Mouse (Mus musculus) liver, postnatal 0 days (tissue): ENCODE measurements around the gene Tmem147. TPM values are rescaled to one million over a fixed set of nuclear protein-coding genes. Genes with fewer than 3 reads are reported as not detected.

Experiments
- ATAC-seq: fragments of 200-750 bp; cut with Nextera tagmentation; 2 replicates; pipeline ENCODE4 v1.8.0; 2017; ENCODE audit warnings: mild to moderate bottlenecking, moderate library complexity
- DNase-seq: peaks from one replicate; pipeline ENCODE4 v3.0.0-alpha.2; 2016
- H3K27ac ChIP-seq: fragments of 300-500 bp; sonication (generic); 2 replicates; pipeline ENCODE4 v1.5.1; 2014; ENCODE audit warnings: antibody characterized with exemption, moderate library complexity, mild to moderate bottlenecking, low read depth
- H3K27me3 ChIP-seq: fragments of 300-500 bp; sonication (generic); 2 replicates; pipeline ENCODE4 v1.6.1; 2014; ENCODE audit warnings: low read length, control low read depth, mixed read lengths; ENCODE audit not compliant: insufficient read depth
- H3K36me3 ChIP-seq: fragments of 300-500 bp; sonication (generic); replicated peaks from 2 replicates; pipeline ENCODE4 v1.6.1; 2014; ENCODE audit warnings: mild to moderate bottlenecking, control low read depth, low read length, moderate library complexity, mixed read lengths; ENCODE audit not compliant: insufficient read depth
- H3K4me1 ChIP-seq: fragments of 300-500 bp; sonication (generic); 2 replicates; pipeline ENCODE4 v1.6.1; 2014; ENCODE audit warnings: antibody characterized with exemption, mild to moderate bottlenecking, control low read depth; ENCODE audit not compliant: insufficient read depth
- H3K4me2 ChIP-seq: fragments of 300-500 bp; sonication (generic); 2 replicates; pipeline ENCODE4 v1.6.1; 2014; ENCODE audit warnings: low read depth, mild to moderate bottlenecking, low read length, moderate library complexity, mixed read lengths
- H3K4me3 ChIP-seq: fragments of 300-500 bp; sonication (generic); 2 replicates; pipeline ENCODE4 v1.5.1; 2014; ENCODE audit warnings: low read depth, low read length
- H3K9ac ChIP-seq: fragments of 300-500 bp; sonication (generic); replicated peaks from 2 replicates; pipeline ENCODE4 v1.6.1; 2014; ENCODE audit warnings: mild to moderate bottlenecking, moderate library complexity
- H3K9me3 ChIP-seq: fragments of 300-500 bp; sonication (generic); 2 replicates; pipeline ENCODE4 v1.6.1; 2016; ENCODE audit warnings: mild to moderate bottlenecking, control low read depth, low read length, mixed read lengths
- CTCF ChIP-seq: sonication (generic); IDR thresholded peaks from 2 replicates; pipeline ENCODE4 v1.5.1; 2016; ENCODE audit warnings: antibody characterized with exemption, low read depth
- EP300 ChIP-seq: IDR thresholded peaks from 2 replicates; pipeline ENCODE4 v1.6.1; 2016; ENCODE audit warnings: antibody characterized with exemption, low read depth, mild to moderate bottlenecking
- WGBS: fragments of 180-500 bp; shearing (Covaris S2); extraction: QIAGEN DNeasy Blood & Tissue Kit; methylation state at CpG from one replicate; pipeline ENCODE4 v1.1.7; 2014; ENCODE audit not compliant: insufficient replicate concordance; 5-methylcytosine and 5-hydroxymethylcytosine counted together
- polyA plus RNA-seq: library from polyadenylated mRNA; unstranded; fragments of >200 nt; fragmentation: Nextera tagmentation; extraction: Ambion mirVana; gene quantifications from 2 replicates; pipeline ENCODE4 v1.2.1, GENCODE M21; 2015

Tmem147 gene
- polyA plus RNA-seq, 1 experiment from 2014 or later, result 158 TPM

DNA sequence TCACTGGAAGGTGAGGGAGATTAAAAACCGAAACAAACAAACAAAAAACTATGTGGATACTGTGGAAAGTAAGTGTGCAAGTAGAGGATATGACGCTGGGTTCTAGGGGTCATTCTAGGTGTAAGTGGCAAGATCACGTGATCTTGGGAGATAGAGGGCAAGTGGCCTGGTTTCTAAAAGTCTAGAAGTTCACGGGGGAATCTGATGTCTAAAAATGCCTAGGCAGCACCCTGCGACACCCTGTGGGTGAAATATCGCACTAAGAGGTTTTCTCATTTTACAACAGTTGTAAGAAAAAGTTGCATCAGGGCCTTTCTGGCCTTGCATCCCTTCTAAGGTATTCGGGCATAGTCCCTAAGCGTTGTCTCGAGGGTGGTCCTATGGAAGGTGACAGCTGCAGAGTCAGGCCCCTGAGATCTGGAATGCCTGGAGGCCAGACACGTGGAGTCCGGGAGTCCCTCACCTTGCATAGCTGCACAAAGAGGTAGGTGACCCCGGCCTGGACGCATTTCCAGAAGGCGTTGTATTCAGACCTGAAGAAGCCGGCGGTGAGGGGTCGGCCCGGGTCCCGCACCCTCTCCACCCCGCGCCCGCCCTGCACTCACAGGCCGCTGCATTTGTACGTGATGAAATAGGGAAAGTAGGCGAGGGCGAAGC is 473 bp downstream of the Tmem147 start:
- Histone ChIP-seq H3K9ac (peak overlapping the region; percentile 75), H3K27ac (peak overlapping the region; percentile 85), H3K4me3 (peak overlapping the region; percentile 71), H3K36me3 (peaks cover 21% of the 10 kb centered on the region), H3K4me1 (peaks cover 25% of the 10 kb centered on the region), H3K4me2 (peak overlapping the region; percentile 85), H3K27me3 (no peaks in the 10 kb centered on the region), H3K9me3 (no peaks in the 10 kb centered on the region)
- WGBS, result 3% methylated on average over 26 of the region's 26 CpGs
- TF ChIP-seq EP300 (no peak), CTCF (no peak)
- peak; percentile 22 for ATAC-seq
- no peak for DNase-seq

DNA sequence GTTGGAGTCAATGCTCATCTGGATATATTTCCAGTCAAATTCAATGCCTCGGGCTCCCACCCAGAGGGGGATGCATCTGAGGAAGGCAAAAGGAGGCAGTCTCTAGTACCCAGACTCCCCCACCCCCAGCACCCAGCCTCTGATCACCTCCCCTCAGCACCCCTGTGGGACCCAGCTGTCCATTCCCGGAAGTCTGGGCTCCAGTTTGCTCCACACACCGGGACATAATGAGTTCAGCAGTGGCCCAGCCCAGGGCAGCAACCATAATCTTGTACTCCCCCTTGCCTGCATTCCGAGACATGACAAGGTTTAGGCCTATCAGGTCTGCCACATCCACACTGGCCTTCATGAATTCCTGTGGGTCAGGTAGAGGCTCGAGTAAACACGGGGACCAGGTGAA is 1.1 kb downstream of the Tmem147 start:
- peak overlapping the region; percentile 71 for H3K4me3 ChIP-seq
- H3K9me3 ChIP-seq, result no peaks in the 10 kb centered on the region
- no peak for ATAC-seq
- WGBS, result 70% methylated on average over 6 of the region's 6 CpGs
- H3K27me3 ChIP-seq, result no peaks in the 10 kb centered on the region
- peak overlapping the region; percentile 85 for H3K4me2 ChIP-seq
- H3K36me3 ChIP-seq, result peaks cover 17% of the 10 kb centered on the region
- peaks cover 30% of the 10 kb centered on the region for H3K4me1 ChIP-seq
- TF ChIP-seq EP300 (no peak), CTCF (no peak)
- H3K9ac ChIP-seq, result peak overlapping the region; percentile 75
- H3K27ac ChIP-seq, result peak overlapping the region; percentile 85; the same call in 1 of the 2 replicates
- DNase-seq, result no peak

DNA sequence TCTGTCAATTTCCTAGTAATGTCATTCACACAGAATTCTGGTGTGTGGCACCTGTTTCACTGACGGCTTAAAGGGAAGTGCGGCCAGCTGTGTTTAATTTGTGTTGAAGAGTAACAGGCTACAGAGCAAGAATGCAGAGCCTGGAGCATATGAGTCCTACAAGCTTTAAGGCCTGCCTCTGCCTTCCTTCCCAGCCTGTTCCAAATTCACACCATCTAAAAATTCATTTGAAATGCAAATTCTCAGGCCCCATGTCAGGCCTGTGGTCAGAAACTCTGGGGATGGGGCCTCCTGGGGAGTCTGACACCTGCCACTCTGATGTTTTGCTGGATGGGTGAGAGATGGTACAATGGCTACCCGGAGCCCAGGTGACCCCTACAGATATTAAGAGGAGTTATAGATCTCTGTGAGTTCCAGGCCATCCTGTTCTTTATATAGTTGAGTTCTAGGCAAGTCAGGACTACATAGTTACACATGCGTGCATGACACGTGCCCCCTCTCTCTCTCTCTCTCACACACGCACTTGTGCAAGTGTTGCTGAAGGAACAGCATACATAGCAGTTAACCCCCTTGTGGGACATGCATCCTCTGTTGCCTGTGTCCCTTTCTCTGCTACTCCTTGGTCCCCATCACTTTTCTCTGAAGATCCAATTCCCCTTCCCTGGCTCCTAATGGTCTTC is 5.9 kb downstream of the Tmem147 start:
- no peaks in the 10 kb centered on the region for H3K27me3 ChIP-seq
- H3K4me3 ChIP-seq, result no peak overlapping the region
- H3K9ac ChIP-seq, result no peak overlapping the region
- 0 out of 2 replicates have a peak overlapping the region, but pooled peaks have one; percentile 40 for H3K27ac ChIP-seq
- no peak overlapping the region for H3K4me2 ChIP-seq
- no peak for TF ChIP-seq CTCF
- no peak for TF ChIP-seq EP300
- WGBS, result 46% methylated on average over 6 of the region's 6 CpGs
- DNase-seq (no peak), ATAC-seq (no peak)
- H3K36me3 ChIP-seq, result peaks cover 13% of the 10 kb centered on the region
- no peaks in the 10 kb centered on the region for H3K9me3 ChIP-seq
- H3K4me1 ChIP-seq, result peaks cover 29% of the 10 kb centered on the region

DNA sequence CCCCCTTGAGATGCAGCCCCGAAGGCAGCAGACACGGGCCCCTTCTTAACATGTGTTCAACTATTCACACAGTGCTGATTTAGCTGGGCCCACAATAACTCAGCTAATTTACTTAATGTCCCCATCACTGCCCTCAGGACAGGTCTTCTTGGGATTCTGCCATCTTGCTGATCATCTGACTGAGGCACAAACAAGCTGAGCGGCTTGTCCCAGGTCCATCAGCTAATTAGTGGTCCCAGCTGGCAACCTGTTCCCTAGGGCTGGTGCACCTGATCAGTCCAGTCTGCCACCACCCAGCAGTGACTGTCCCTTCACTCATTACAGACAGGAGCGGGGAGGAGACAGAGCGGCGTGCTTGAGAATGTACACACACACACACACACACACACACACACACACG is 8.1 kb downstream of the Tmem147 start:
- 89% methylated on average over 7 of the region's 7 CpGs for WGBS

DNA sequence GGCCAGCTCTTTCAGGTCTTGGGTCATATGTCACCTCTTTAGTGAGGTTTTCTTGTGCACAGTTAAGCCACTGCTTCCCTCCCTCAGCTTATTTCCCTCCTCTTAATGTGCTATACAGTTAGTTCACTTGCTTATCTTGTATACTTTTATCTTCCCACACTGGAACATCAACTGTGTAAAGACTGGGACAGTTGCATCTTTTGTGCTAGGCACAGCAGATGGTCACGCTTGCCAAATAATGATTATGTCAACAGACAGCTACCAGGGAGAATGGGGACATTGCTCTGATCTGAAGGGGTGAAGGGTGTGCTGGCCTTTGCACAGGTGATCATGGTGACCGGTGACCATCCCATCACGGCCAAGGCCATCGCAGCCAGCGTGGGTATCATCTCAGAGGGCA is 9.7 kb downstream of the Tmem147 start:
- Histone ChIP-seq H3K4me2 (no peak overlapping the region), H3K27ac (no peak overlapping the region), H3K4me1 (peaks cover 35% of the 10 kb centered on the region), H3K27me3 (no peaks in the 10 kb centered on the region), H3K9me3 (no peaks in the 10 kb centered on the region), H3K36me3 (no peaks in the 10 kb centered on the region), H3K9ac (no peak overlapping the region), H3K4me3 (no peak overlapping the region)
- ATAC-seq (peak; percentile 33; the same call in 1 of the 2 replicates), DNase-seq (no peak)
- TF ChIP-seq CTCF, result no peak
- peak; percentile 46; the same call in 1 of the 2 replicates for TF ChIP-seq EP300
- 55% methylated on average over 5 of the region's 5 CpGs for WGBS

More for the DNA sequence above, 8.1 kb downstream of the Tmem147 start:
- Histone ChIP-seq H3K9ac (no peak overlapping the region), H3K27me3 (no peaks in the 10 kb centered on the region), H3K27ac (no peak overlapping the region), H3K4me3 (no peak overlapping the region), H3K4me1 (peaks cover 35% of the 10 kb centered on the region), H3K4me2 (no peak overlapping the region), H3K9me3 (no peaks in the 10 kb centered on the region), H3K36me3 (no peaks in the 10 kb centered on the region)
- ATAC-seq (no peak), DNase-seq (no peak)
- TF ChIP-seq EP300, result no peak
- TF ChIP-seq CTCF, result no peak

DNA sequence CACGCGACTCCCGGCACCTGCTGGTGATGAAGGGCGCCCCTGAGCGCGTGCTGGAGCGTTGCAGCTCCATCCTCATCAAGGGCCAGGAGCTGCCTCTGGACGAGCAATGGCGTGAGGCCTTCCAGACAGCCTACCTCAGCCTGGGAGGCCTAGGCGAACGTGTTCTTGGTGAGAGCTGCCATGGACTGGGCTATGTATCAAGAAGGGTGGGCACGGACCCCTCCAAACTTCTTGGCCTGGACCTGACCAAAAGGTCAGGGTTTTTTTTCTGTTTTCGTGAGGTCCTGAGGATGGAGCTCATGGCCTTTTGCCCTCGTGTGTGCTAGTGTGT is 11.7 kb downstream of the Tmem147 start:
- H3K36me3 ChIP-seq, result no peaks in the 10 kb centered on the region
- 18% methylated on average over 14 of the region's 14 CpGs for WGBS
- no peak overlapping the region for H3K9ac ChIP-seq
- H3K4me2 ChIP-seq, result peak overlapping the region; percentile 65
- no peak for TF ChIP-seq EP300
- no peak for TF ChIP-seq CTCF
- no peak overlapping the region for H3K27ac ChIP-seq
- no peak for DNase-seq
- peak overlapping the region; percentile 21 for H3K4me3 ChIP-seq
- peaks cover 24% of the 10 kb centered on the region for H3K4me1 ChIP-seq
- no peaks in the 10 kb centered on the region for H3K9me3 ChIP-seq
- H3K27me3 ChIP-seq, result no peaks in the 10 kb centered on the region
- ATAC-seq, result no peak
